Mouse (Mus musculus) thymus, postnatal 4 days (tissue): Measurements from ENCODE around the gene Galnt14.

Experiments used
- DNase-seq: peaks from one replicate; pipeline ENCODE4 v3.0.0; 2021

The Galnt14 gene

GRCm38 (mm10) chr17:73561149-73561548 lies 149.1 kb downstream of the Galnt14 start:
- DNase-seq: no peak

- DNase-seq: no peak
Measured at GRCm38 (mm10) chr17:73560208-73560784, 150.0 kb downstream of the Galnt14 start.

GRCm38 (mm10) chr17:73559498-73559897 lies 150.8 kb downstream of the Galnt14 start:
- no peak for DNase-seq

GRCm38 (mm10) chr17:73557101-73557500 lies 153.2 kb downstream of the Galnt14 start:
- no peak for DNase-seq

- no peak for DNase-seq
Measured at GRCm38 (mm10) chr17:73556436-73556835, 153.8 kb downstream of the Galnt14 start.

- no peak for DNase-seq
Measured at GRCm38 (mm10) chr17:73554668-73555067, 155.6 kb downstream of the Galnt14 start.

GRCm38 (mm10) chr17:73548783-73549566 lies 161.3 kb downstream of the Galnt14 start:
- DNase-seq: no peak

- no peak for DNase-seq
Measured at GRCm38 (mm10) chr17:73548119-73548518, 162.1 kb downstream of the Galnt14 start.

GRCm38 (mm10) chr17:73547483-73547882 lies 162.8 kb downstream of the Galnt14 start:
- no peak for DNase-seq

GRCm38 (mm10) chr17:73541911-73542310 lies 168.3 kb downstream of the Galnt14 start:
- DNase-seq: no peak

- DNase-seq: no peak
Measured at GRCm38 (mm10) chr17:73541233-73541570, 169.1 kb downstream of the Galnt14 start.

GRCm38 (mm10) chr17:73540409-73541232 lies 169.6 kb downstream of the Galnt14 start:
- DNase-seq: no peak

- no peak for DNase-seq
Measured at GRCm38 (mm10) chr17:73531896-73532295, 178.4 kb downstream of the Galnt14 start.

GRCm38 (mm10) chr17:73522169-73522568 lies 188.1 kb downstream of the Galnt14 start:
- DNase-seq: no peak

GRCm38 (mm10) chr17:73519350-73519749 lies 190.9 kb downstream of the Galnt14 start:
- no peak for DNase-seq

- DNase-seq: no peak
Measured at GRCm38 (mm10) chr17:73518359-73518758, 191.9 kb downstream of the Galnt14 start.

- no peak for DNase-seq
Measured at GRCm38 (mm10) chr17:73515506-73515905, 194.7 kb downstream of the Galnt14 start.

- DNase-seq: no peak
Measured at GRCm38 (mm10) chr17:73514862-73515261, 195.4 kb downstream of the Galnt14 start.

- DNase-seq: no peak
Measured at GRCm38 (mm10) chr17:73514258-73514657, 196.0 kb downstream of the Galnt14 start.

GRCm38 (mm10) chr17:73512844-73513243 lies 197.4 kb downstream of the Galnt14 start:
- no peak for DNase-seq

GRCm38 (mm10) chr17:73507804-73508535 lies 202.3 kb downstream of the Galnt14 start:
- DNase-seq: no peak

- DNase-seq: no peak
Measured at GRCm38 (mm10) chr17:73504111-73504510, 206.1 kb downstream of the Galnt14 start.

- DNase-seq: no peak
Measured at GRCm38 (mm10) chr17:73502613-73503012, 207.6 kb downstream of the Galnt14 start.
